Mouse (Mus musculus): ENCODE results near the gene Map10. TPM values are rescaled to one million over a fixed set of nuclear protein-coding genes. Genes with fewer than 3 reads are reported as not detected.

Map10 gene
- total and polyA plus RNA-seq, 2 experiments = 0.09 to 0.55 TPM

DNA sequence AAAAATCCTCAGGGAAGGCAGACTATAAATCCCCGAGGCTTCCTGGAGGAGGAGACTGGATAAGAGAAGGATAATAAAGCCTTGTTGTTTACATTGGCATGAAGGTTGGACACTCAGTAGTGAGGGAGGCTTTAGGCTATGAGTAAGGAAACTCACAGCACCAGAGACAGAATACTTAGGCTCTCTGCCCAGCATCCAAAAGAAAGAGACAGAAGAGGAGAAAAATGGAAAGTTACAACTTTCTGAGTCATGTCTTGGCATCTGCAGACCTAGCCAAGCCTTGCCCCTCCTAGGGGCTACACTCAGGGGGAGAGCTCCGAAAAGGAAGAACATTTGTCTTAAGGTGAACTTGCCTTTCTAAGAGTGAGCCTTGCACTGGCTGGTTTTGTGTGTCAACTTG lies 30.0 kb upstream of the Map10 start:
- H3K4me1 ChIP-seq (ENCODE audit: control insufficient read depth, insufficient read depth, low read length) = no peaks in the 10 kb centered on the region
- no peaks in the 10 kb centered on the region for H3K36me3 ChIP-seq (ENCODE audit: control insufficient read depth, insufficient read depth, low read length)
- no peaks in the 10 kb centered on the region for H3K79me2 ChIP-seq (ENCODE audit: control insufficient read depth, insufficient read depth, low read length)
- H3K27ac ChIP-seq (replicated peaks; ENCODE audit: insufficient read depth, low read depth, low read length) = no peak overlapping the region
- DNase-seq (ENCODE audit: extremely low read depth, low read depth, low spot score) = no peak
- WGBS = 80% methylated on average over 2 of the region's 2 CpGs
- no peaks in the 10 kb centered on the region for H3K27me3 ChIP-seq (ENCODE audit: control insufficient read depth, insufficient read depth, low read length)
- TF ChIP-seq POLR2A (IDR thresholded peaks at IDR 0.05; ENCODE audit: extremely low read depth, insufficient read depth, low read length) (no peak), CTCF (IDR thresholded peaks at IDR 0.05; ENCODE audit: low read depth, low read length) (no peak)
- H3K9ac ChIP-seq (ENCODE audit: low read depth, low read length) = no peak overlapping the region
- H3K4me3 ChIP-seq (ENCODE audit: insufficient read depth, low read depth, low read length) = no peak overlapping the region

DNA sequence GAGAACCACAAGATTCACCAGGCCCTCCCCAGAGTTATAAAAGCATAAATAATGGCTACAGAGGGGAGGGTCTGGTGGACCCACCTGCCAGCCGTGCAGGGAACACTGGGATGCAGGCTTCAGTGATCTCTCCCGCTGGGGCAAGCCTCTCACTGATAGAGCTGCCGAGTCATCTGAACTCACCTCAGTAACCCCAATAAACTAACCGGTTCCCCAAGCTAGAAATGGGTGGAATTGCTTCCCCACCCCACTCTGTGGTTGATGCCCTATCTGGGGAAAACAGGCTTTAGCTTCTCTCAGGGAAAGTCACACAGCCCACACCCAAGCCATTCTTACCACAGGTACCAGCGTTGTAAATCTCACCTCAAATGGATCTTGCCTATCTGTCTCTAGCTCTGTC lies 28.9 kb upstream of the Map10 start:
- Histone ChIP-seq H3K27me3 (ENCODE audit: control insufficient read depth, insufficient read depth, low read length) (no peaks in the 10 kb centered on the region), H3K4me1 (ENCODE audit: control insufficient read depth, insufficient read depth, low read length) (no peaks in the 10 kb centered on the region), H3K79me2 (ENCODE audit: control insufficient read depth, insufficient read depth, low read length) (no peaks in the 10 kb centered on the region), H3K27ac (replicated peaks; ENCODE audit: insufficient read depth, low read depth, low read length) (no peak overlapping the region), H3K9ac (ENCODE audit: low read depth, low read length) (no peak overlapping the region), H3K4me3 (ENCODE audit: insufficient read depth, low read depth, low read length) (no peak overlapping the region), H3K36me3 (ENCODE audit: control insufficient read depth, insufficient read depth, low read length) (no peaks in the 10 kb centered on the region)
- TF ChIP-seq CTCF (IDR thresholded peaks at IDR 0.05; ENCODE audit: low read depth, low read length) (no peak), POLR2A (IDR thresholded peaks at IDR 0.05; ENCODE audit: extremely low read depth, insufficient read depth, low read length) (no peak)
- 86% methylated on average over 5 of the region's 5 CpGs for WGBS
- no peak for DNase-seq (ENCODE audit: extremely low read depth, low read depth, low spot score)

DNA sequence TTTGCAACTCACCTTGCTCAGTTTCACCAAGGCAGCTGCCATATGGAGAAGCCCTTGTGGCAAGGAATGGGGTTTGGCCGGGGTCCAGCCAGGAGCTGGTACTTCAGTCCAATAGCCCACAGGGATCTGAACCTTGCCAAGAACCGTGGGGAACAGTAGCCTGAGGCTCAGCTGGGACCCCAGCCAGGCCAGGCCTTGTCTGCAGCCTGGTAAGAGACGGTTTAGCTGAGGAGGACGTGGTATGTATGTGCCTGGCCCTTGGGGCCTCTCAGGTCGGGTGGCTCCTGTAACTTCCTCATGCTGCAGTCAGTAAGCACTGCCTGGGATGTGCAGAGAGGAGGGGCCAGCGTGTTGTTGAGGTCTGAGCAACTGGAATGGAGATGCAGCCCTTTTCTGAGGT lies 27.8 kb upstream of the Map10 start:
- H3K79me2 ChIP-seq (ENCODE audit: control insufficient read depth, insufficient read depth, low read length) = no peaks in the 10 kb centered on the region
- no peak for TF ChIP-seq CTCF (IDR thresholded peaks at IDR 0.05; ENCODE audit: low read depth, low read length)
- H3K36me3 ChIP-seq (ENCODE audit: control insufficient read depth, insufficient read depth, low read length) = no peaks in the 10 kb centered on the region
- H3K27ac ChIP-seq (replicated peaks; ENCODE audit: insufficient read depth, low read depth, low read length) = no peak overlapping the region
- H3K4me3 ChIP-seq (ENCODE audit: insufficient read depth, low read depth, low read length) = no peak overlapping the region
- DNase-seq (ENCODE audit: extremely low read depth, low read depth, low spot score) = no peak
- H3K4me1 ChIP-seq (ENCODE audit: control insufficient read depth, insufficient read depth, low read length) = no peaks in the 10 kb centered on the region
- H3K27me3 ChIP-seq (ENCODE audit: control insufficient read depth, insufficient read depth, low read length) = no peaks in the 10 kb centered on the region
- WGBS = 74% methylated on average over 6 of the region's 6 CpGs
- H3K9ac ChIP-seq (ENCODE audit: low read depth, low read length) = no peak overlapping the region

DNA sequence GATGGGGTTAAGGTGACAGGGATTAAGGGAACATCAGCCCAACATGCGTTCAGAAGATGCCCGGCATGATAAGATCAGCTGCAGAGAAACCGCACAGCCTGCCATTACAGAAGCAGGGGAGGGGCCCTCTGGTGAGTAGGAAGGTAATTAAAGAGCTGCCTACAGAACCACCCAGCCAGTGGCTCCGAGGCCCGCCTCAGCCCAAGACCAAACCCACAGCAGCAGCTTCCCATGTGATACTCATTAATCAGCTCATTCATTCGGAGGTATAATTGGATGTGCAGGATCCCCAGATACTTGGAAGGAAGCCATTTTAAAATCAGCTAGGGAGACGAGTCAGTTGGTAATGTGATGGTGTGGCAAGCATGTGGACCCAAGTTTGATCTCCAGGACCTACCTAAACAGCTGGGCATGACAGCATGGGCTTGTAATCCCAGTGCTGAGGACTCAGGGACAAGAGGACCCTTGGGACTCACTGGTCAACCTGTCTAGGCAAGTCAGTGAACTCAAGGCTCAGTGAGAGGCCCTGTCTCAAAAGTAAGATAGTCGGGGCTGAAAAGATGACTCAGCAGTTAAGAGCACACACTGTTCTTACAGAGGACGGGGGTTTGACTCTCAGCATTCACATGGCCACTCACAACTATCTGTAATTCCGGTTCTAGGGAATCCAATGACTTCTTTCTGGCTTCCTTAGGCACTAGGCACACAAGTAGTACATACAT lies 23.7 kb upstream of the Map10 start:
- DNase-seq (ENCODE audit: extremely low read depth, low read depth, low spot score) = no peak
- WGBS = 82% methylated on average over 10 of the region's 10 CpGs
- H3K9ac ChIP-seq (ENCODE audit: low read depth, low read length) = no peak overlapping the region
- H3K79me2 ChIP-seq (ENCODE audit: control insufficient read depth, insufficient read depth, low read length) = no peaks in the 10 kb centered on the region
- no peaks in the 10 kb centered on the region for H3K36me3 ChIP-seq (ENCODE audit: control insufficient read depth, insufficient read depth, low read length)
- no peak overlapping the region for H3K27ac ChIP-seq (replicated peaks; ENCODE audit: insufficient read depth, low read depth, low read length)
- no peaks in the 10 kb centered on the region for H3K27me3 ChIP-seq (ENCODE audit: control insufficient read depth, insufficient read depth, low read length)
- no peak for TF ChIP-seq POLR2A (IDR thresholded peaks at IDR 0.05; ENCODE audit: extremely low read depth, insufficient read depth, low read length)
- no peaks in the 10 kb centered on the region for H3K4me1 ChIP-seq (ENCODE audit: control insufficient read depth, insufficient read depth, low read length)
- H3K4me3 ChIP-seq (ENCODE audit: insufficient read depth, low read depth, low read length) = no peak overlapping the region

DNA sequence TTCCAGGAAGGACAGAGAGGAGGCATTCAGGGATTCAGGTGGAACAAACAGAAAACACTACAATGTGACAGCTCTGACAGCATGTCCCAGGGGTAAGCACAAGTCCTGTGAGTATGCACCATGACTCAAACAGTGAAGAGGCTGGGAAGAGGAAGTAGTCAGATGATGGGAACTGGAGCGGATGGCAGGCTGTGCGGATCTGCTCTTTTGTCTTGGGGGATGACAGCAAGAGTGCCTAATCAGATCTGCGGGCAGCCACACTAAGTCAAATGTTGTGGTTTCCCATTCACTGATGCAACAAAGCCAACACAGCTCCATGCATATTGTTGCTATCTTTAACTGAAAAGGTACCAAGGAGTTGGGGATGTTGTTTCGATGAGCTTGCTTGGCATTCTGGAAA lies 20.2 kb upstream of the Map10 start:
- TF ChIP-seq POLR2A (IDR thresholded peaks at IDR 0.05; ENCODE audit: extremely low read depth, insufficient read depth, low read length) (no peak), CTCF (IDR thresholded peaks at IDR 0.05; ENCODE audit: low read depth, low read length) (no peak)
- WGBS = 84% methylated on average over 4 of the region's 4 CpGs
- no peak overlapping the region for H3K27ac ChIP-seq (replicated peaks; ENCODE audit: insufficient read depth, low read depth, low read length)
- no peaks in the 10 kb centered on the region for H3K27me3 ChIP-seq (ENCODE audit: control insufficient read depth, insufficient read depth, low read length)
- no peaks in the 10 kb centered on the region for H3K36me3 ChIP-seq (ENCODE audit: control insufficient read depth, insufficient read depth, low read length)
- peak; percentile 3 for DNase-seq (ENCODE audit: extremely low read depth, low read depth, low spot score)
- no peak overlapping the region for H3K4me3 ChIP-seq (ENCODE audit: insufficient read depth, low read depth, low read length)
- no peaks in the 10 kb centered on the region for H3K79me2 ChIP-seq (ENCODE audit: control insufficient read depth, insufficient read depth, low read length)
- H3K4me1 ChIP-seq (ENCODE audit: control insufficient read depth, insufficient read depth, low read length) = no peaks in the 10 kb centered on the region
- no peak overlapping the region for H3K9ac ChIP-seq (ENCODE audit: low read depth, low read length)

DNA sequence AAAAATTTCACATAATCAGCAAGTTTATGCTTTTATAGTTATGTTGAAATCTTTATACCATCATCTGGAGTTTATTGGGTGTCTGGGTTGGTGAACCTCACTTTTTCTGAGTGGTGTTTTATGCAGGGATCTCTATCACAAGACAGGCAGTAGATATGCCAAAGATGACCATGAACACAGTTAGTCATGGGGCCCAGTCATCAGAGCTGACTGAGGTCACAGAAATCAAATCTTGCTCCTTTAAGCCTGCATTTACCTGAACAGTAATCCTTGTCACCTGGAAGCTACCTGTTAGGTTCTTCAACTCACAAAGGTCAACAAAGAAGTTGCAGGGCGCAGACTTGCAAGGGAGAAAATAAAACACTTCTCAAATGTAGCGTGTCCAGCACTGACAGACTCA lies 14.8 kb upstream of the Map10 start:
- DNase-seq (ENCODE audit: extremely low read depth, low read depth, low spot score) = no peak
- H3K27me3 ChIP-seq (ENCODE audit: control insufficient read depth, insufficient read depth, low read length) = no peaks in the 10 kb centered on the region
- H3K27ac ChIP-seq (replicated peaks; ENCODE audit: insufficient read depth, low read depth, low read length) = no peak overlapping the region
- 97% methylated on average over 2 of the region's 2 CpGs for WGBS
- H3K36me3 ChIP-seq (ENCODE audit: control insufficient read depth, insufficient read depth, low read length) = no peaks in the 10 kb centered on the region
- H3K79me2 ChIP-seq (ENCODE audit: control insufficient read depth, insufficient read depth, low read length) = no peaks in the 10 kb centered on the region
- TF ChIP-seq CTCF (IDR thresholded peaks at IDR 0.05; ENCODE audit: low read depth, low read length) = no peak
- no peak for TF ChIP-seq POLR2A (IDR thresholded peaks at IDR 0.05; ENCODE audit: extremely low read depth, insufficient read depth, low read length)
- no peaks in the 10 kb centered on the region for H3K4me1 ChIP-seq (ENCODE audit: control insufficient read depth, insufficient read depth, low read length)
- no peak overlapping the region for H3K4me3 ChIP-seq (ENCODE audit: insufficient read depth, low read depth, low read length)
- no peak overlapping the region for H3K9ac ChIP-seq (ENCODE audit: low read depth, low read length)
